Mouse (Mus musculus): ENCODE measurements around the gene Tfap4.

- TF ChIP-seq CTCF (IDR thresholded peaks at IDR 0.05; ENCODE audit: low read depth) (no peak), EP300 (IDR thresholded peaks at IDR 0.05; ENCODE audit: low read depth) (no peak)
These were observed 43.8 kb upstream of the Tfap4 start for GRCm38 (mm10) chr16:4603453-4603837.

Data from liver, embryonic 14.5 days (tissue).